Mouse (Mus musculus) urinary bladder, postnatal 36 days (tissue): ENCODE data around the gene P4ha1.
"Not testable (repeated sequence)": the region's sequence is repeated elsewhere in the genome, so short reads cannot be mapped to it uniquely, and the experiment has no call there.

Experiments
- DNase-seq, 2 experiments: peaks; one replicate each; pipeline ENCODE4 v3.0.0; 2022; ENCODE audit warnings: low spot score in 2 of 2, mixed read lengths in 1 of 2

The P4ha1 gene

DNA sequence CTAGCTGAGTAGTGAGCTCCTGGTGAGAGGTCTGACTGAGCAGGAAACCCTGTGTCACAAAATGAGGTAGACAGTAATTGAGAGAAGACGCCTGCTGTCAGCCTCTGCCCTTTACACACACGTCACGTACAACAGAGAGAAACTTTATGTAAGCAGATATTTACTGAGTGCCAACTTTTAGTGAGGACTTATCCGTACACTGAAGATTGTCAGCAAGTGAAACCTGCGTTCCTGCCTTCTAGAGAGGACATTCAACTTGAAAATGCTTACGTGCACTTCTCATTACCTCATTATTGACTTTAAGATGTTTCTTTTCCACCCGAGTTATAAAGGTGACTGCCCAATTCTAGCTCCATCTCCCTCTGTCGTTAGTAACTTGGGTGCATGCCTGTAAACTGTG lies 45.6 kb downstream of the P4ha1 start:
- no peak for DNase-seq

GRCm38 (mm10) chr10:59369426-59369825 lies 46.3 kb downstream of the P4ha1 start:
- DNase-seq: no peak

DNA sequence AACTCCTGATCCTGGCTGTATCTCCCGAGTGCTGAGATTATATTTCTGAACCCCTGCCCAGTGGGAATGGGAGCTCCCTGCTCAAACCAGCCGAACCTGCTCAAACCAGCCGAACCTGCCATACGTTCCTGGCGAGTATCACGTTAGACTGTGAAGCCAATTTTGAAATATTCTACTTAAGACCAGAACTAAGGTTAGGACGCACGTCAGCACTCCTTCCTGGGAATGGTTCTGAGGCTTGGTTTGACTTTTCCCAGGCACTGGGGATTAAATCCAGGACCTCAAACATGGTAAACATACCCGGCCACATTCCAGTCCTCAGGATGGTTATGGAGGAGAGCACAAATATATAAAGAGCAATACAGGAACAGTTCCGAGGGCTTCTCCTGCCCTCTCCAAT lies 54.8 kb downstream of the P4ha1 start:
- peak; percentile 22 to 30 for DNase-seq

DNA sequence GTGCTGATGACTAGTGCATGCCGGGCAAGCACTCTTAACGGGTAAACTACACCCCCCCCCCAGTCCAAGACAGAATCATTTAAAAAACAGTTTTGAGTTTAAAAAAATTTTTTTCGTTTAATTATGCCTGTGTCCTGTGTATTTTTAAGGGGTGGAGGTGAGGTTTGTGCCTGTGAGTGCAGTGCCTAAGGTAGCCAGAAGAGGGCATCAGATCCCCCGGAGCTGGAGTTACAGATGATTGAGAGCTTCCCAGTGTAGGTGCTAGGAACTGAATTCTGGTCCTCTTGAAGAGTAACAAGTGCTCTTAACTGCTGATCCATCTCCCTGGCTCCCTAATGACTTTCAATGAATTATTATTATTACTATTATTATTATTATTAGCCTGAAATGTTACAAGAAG lies 55.6 kb downstream of the P4ha1 start:
- DNase-seq: no peak

DNA sequence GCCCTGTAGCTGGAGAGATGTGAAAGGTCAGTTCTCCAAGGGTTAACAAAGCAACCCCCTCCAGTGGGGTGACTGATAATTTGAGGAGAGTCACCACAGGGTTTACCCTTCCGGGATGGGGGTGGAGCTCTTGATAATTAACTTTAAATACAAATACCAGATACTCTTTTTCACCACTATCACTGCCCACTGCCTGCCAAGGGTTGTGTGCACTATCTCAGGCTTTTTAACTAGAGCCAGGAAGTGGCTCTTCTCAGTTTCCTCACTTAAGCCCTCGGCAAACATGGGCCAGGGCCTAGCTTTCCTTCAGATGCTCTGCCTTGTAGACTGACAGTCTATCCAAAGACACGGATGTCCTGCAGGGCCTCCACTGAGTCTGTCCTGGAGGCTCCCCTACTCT lies 56.8 kb downstream of the P4ha1 start:
- no peak for DNase-seq

- no peak for DNase-seq
These were observed 57.3 kb downstream of the P4ha1 start for GRCm38 (mm10) chr10:59380411-59380821.

DNA sequence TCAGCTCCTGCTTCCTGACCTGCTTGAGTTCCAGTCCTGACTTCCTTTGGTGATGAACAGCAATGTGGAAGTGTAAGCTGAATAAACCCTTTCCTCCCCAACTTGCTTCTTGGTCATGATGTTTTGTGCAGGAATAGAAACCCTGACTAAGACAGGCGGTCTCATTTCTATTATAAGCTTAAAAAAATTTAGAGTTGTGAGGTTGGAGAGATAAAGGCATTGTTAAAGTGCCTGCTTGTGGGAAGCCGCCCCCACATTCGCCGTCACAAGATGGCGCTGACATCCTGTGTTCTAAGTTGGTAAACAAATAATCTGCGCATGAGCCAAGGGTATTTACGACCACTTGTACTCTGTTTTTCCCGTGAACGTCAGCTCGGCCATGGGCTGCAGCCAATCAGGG lies 58.5 kb downstream of the P4ha1 start:
- DNase-seq: not testable (repeated sequence)

- DNase-seq: no peak
These were observed 63.9 kb downstream of the P4ha1 start for GRCm38 (mm10) chr10:59386951-59387350.

DNA sequence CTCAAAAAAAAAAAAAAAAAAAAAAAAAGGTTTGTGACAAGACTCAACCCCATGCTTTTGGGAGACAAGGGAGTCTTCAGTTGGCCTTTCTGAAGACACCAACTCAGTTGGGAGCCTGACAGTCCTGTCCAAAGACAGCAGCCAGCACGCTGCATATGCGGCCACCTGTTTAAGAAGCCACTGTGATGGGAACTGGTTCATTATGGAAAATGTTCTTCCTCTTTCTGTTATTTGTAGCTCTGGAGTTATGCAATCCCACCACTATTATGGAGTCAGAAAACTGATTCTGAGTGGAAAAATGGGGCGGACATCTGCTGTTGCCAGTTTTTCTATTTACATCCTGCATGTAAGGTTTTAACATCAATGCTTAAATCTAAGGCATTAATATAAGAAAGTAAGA lies 66.6 kb downstream of the P4ha1 start:
- no peak for DNase-seq

DNA sequence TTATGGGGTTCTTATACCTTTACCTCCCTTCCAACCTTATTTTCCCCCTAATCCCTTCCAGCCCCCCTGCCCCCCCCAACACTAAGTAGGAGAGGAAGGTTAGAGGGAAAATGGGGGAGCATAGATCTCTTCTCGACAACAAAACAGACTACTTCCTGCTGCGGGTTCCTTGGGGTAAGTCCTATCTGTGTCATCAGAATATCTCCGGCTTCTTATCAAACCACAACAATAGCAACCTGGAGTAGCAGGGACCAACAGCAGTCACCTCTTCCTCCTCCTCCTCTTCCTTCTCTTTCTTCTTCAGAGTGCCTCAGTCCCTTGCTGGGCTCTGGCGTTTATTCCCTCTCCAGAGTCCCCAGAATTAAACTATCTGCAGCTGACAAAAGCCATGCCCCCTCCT lies 68.8 kb downstream of the P4ha1 start:
- DNase-seq: no peak

DNA sequence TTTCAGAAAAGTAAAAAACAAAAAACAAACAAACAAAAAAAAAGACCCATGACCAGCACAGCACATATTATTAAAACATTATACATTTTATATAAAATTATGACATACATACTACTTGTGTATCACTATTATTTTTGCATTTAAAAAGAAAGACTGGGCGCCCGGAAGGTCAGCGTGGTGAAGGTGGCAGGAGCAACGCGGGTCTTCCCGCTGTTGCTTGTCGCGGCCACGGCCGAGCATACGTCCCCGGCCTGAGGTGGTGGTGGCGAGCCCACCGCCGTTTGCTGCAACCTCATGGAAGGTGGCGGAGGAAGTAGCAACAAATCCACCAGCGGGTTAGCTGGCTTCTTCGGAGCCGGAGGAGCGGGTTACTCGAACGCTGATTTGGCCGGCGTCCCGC lies 72.4 kb downstream of the P4ha1 start, which contains the start of gene Gm10273:
Gene Gm10273, plus strand, starts transcription at position 172 of the 400 bp plus-strand sequence.
- DNase-seq: not testable (repeated sequence)

DNA sequence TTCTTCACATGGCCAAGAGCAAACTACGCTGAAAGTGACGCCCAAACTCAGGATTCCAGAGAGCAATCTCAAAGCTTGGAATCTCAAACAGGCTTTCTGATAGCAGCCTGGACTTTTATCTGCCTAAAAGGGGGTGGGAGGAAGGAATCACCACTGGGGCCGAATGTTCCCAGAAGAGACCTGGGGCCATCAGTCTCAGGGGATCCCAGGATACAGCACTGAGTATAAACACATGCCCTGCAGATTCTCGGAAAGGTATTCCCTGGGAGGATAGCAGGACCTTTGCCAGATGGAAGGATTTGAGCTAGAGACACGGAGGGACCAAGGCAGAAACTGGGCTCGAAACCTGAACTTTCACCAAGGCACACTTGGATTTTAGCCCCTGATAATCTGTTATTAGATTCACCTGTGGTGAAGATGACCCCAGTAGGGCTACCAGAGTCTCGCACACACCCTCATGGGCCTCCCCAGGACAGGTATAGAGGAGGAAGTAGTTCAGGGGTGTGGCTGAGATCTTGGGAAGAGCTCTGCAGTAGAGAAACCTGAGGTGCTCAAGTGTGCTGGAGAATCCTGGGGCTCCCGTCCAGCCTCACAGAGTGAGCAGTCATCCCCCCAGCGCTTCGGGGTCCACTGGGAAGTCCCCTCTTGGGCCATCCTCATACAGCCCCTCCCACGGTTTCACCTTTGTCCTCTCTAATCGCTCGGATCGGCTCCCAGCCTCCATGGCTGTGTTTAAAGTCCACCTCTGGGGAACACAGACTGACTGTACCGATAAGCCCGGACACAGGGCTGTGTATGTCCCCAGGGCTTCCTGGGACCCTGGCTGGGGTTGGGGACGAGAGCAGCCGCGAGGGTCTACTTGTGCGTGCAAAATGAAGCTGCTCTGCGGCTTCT lies 80.0 kb downstream of the P4ha1 start, which contains the start of gene Pla2g12b:
Gene Pla2g12b, plus strand, starts transcription at position 762 of the 894 bp plus-strand sequence.
- no peak for DNase-seq

- DNase-seq: no peak
These were observed 80.7 kb downstream of the P4ha1 start for GRCm38 (mm10) chr10:59403793-59404149.

- DNase-seq: no peak
These were observed 85.4 kb downstream of the P4ha1 start for GRCm38 (mm10) chr10:59408499-59408898.

- DNase-seq: no peak
These were observed 87.2 kb downstream of the P4ha1 start for GRCm38 (mm10) chr10:59410264-59410663.

- DNase-seq: no peak
These were observed 90.6 kb downstream of the P4ha1 start for GRCm38 (mm10) chr10:59413711-59414110.

- DNase-seq: no peak
These were observed 93.5 kb downstream of the P4ha1 start for GRCm38 (mm10) chr10:59416623-59417022.

DNA sequence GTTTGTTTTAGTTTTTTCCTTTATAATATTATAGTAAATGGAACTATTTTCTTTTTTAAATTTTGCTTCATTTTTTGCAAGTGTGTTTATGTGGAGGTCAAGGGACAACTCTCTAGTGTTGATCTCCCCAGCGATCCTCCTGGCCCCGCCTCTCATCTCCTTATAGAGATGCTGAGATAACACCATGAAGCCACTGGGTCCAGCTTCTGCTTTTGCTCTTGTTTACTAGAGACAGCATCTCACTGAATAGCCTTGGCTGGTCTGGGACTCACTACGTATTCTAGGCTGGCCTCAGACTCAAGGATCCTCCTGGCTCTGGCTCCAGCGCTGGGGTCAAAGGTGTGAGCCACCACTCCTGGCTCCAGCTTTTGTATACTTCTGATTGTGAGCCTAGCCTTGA lies 96.4 kb downstream of the P4ha1 start:
- no peak for DNase-seq
